Mouse (Mus musculus): ENCODE data around the gene Cyld.

DNA sequence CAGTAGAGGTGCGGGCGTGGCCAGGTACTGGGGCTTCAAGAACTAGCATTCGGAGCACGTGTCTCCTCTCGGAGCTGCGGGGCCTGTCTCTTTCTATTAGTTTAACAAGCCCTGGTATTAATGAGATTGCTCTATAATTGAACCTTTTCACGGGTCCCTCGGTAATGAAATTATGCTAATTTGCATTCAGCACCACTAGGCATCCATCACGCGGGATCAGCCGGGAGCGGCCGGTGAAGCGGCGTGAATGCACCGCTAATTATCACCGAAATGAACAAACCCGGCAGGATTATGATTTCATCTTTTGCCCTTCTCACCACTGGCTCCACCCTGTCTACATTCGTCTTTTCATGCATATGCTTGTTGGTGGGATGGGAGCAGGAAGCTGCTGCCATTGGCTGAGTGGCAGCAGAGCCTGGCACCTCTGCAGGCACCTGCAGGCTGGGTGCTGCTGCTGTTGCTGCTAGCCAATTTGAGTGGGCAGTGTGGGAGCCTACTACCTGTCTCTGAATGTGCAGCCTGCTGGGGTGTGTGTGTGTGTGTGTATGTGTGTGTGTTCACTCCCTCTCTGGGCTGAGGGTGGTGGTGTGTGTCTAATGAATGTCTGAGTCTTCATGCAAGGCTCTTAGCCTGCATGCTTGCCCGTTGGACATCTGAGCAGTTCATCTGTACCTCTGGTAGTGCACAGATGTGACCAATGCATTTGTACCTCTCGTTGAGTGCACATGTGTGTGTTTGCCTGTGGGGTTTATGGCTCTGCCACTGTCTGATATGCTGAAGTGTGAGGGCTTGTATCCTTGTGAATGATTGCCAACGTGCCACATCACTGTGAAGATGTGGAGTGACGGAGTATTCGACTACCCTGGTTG is 97.2 kb downstream of the Cyld start:
- TF ChIP-seq POLR2AphosphoS5 (IDR thresholded peaks at IDR 0.05; ENCODE audit: insufficient replicate concordance, low read depth, low read length): no peak
- TF ChIP-seq CTCF (IDR thresholded peaks at IDR 0.05; ENCODE audit: low read depth, low read length): no peak
- TF ChIP-seq TAL1 (conservative IDR thresholded peaks at IDR 0.05; ENCODE audit: low read depth, low read length): no peak
- TF ChIP-seq GATA1 (IDR thresholded peaks at IDR 0.05; ENCODE audit: borderline replicate concordance, low read length): no peak

All from G1E (cell line).